Mouse (Mus musculus) kidney, adult 18-20 months (tissue): Measurements from ENCODE around the gene Dmrtb1.

Experiments
- DNase-seq: peaks from one replicate; pipeline ENCODE4 v3.0.0; 2021

The Dmrtb1 gene

GRCm38 (mm10) chr4:107684130-107684529, at the start of gene Dmrtb1:
TSS of gene Dmrtb1 (minus strand) at chr4:107684230.
- DNase-seq = no peak

GRCm38 (mm10) chr4:107733603-107734002, 49.6 kb upstream of the Dmrtb1 start:
- no peak for DNase-seq

DNA sequence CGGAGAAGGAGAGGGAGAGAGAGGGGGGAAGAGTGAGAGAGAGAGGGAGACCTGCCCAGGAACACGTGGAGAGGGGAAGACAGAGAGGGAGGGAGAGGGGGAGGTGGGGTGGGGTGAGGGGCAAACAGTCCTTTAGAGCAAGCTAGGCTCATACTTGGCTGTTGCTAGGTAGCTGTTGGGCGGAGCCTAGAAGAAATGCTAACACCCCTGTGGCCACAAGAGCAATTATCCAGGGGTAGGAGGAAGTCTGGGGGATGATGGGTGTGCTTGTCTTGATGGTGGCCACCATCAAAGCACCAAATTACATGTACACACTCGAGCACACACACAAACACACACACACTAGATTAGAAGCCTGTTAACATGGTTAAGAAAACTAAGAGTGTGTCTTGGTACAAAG, 48.6 kb upstream of the Dmrtb1 start:
- DNase-seq = no peak

DNA sequence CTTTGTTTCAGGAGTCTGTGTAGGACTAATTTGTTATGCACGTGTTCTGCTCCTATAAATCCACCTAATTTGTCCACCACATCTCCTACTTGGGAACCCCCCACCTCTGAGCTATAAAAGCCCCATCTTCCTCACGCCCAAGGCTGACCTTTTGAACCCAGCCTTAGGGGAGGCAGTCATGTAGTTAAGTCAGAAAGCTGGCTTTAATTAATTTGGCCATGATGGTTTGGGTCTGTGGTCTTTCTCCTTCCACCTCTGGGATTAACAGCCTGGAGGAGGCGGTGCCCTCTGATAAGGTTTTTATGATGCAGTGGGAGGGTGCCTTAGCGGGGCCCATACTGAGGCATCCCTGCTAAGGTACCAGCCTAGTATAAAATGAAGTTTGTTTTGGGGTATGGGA, 48.2 kb upstream of the Dmrtb1 start:
- DNase-seq = no peak

GRCm38 (mm10) chr4:107731088-107731465, 47.0 kb upstream of the Dmrtb1 start:
- no peak for DNase-seq

DNA sequence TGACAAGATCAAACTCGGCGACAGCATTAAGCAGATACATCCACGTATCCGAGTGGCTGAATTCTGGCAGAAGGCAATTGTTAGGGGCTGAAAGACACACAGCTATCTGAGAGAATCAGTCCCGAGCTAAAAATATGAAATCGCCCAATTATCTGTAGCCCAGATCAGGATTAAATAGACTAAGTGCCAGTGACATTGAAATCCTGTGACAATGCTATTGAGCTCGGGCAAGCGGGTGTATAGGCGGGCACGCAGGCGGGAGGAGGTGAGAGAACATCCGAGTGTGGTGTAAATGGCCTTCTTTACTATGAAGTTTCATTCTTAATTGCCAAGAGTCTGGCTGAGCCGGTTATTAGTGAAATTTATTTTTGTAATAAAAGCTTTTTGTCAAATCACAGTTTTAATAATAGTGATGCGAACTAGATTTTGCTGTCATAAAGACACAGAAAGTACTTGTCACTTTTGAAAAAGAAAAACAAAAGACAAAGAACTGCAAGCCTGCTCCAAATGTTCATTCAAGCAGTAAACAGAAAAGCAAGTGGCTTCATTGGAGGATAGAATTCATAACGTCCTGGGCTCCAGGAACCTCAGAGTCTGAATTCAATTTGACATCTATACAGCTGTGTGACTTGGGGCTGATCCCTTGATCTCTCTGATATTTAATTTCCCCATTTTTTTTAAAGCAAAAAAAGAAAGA, 46.5 kb upstream of the Dmrtb1 start:
- DNase-seq = no peak

DNA sequence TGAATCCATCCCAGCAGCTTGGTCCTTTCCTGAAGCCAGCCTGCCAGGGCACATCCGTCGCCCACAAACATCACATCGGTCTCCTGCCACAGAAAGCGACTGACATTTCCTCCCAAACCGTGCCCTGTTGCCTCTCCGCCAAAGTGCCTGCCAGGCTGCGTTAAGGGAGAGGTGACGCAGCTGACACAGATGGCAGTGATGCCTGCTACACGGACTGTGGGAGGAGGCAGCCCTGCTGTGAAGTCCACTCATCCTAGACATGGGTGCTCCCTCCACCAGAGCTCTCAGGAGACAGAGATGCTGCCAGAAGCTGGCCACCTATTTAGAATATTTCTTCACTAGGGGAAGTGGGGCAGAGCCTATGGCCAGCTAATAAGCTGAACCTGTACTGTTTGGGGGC, 41.4 kb upstream of the Dmrtb1 start:
- no peak for DNase-seq

- no peak for DNase-seq
Observed at GRCm38 (mm10) chr4:107720043-107720830, 36.2 kb upstream of the Dmrtb1 start.

- no peak for DNase-seq
Observed at GRCm38 (mm10) chr4:107719161-107719560, 35.1 kb upstream of the Dmrtb1 start.

DNA sequence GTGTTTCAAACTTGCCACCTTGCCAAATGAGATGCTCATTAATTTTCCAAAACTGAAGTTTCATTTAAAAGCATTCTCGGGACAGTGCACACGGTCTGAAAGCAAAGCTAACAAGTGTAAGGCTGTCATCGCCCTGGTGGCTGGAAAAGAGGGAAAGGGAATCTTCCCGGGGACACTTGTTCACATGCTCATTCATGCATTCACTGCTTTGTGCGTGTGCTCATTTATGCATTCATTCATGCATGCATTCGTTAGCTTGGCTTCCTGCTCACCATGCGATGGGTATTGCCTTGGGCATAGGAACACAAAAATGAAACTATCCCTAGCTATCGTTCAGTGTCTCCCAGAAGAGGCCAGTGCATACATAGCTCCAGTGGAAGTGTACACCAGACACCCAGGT, 34.7 kb upstream of the Dmrtb1 start:
- DNase-seq = no peak

GRCm38 (mm10) chr4:107717718-107718313, 33.8 kb upstream of the Dmrtb1 start:
- no peak for DNase-seq

DNA sequence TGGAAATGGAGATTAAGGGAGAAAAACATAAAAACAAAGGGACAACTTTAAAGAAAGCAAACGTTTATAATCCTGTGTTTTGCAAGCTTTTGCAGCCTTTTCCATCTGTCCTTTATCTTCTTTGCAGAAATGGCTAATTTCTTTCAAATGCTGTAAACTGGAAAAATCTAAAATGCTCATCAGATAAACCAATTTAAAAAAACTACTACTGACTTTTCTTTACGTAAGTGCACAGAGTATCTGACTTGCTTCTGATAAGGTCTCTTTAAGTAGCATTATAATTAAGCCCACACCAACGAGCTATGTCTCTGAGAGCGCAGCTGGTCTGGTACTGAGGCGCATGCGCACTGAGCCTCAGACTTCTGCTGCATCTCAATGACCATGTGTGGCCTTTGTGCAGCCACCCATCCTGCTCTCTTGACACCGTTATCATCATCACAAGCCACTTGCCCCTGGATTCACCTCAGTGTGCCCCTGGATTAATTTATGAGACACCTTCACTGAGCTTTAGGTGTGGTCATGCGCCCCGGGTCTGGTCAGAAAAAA, 32.8 kb upstream of the Dmrtb1 start:
- DNase-seq = no peak

- no peak for DNase-seq
Observed at GRCm38 (mm10) chr4:107706884-107707283, 22.9 kb upstream of the Dmrtb1 start.

GRCm38 (mm10) chr4:107704185-107704584, 20.2 kb upstream of the Dmrtb1 start:
- no peak for DNase-seq

- no peak for DNase-seq
Observed at GRCm38 (mm10) chr4:107701679-107702078, 17.6 kb upstream of the Dmrtb1 start.

GRCm38 (mm10) chr4:107701116-107701515, 17.1 kb upstream of the Dmrtb1 start:
- peak; percentile 32 for DNase-seq

GRCm38 (mm10) chr4:107699271-107699670, 15.2 kb upstream of the Dmrtb1 start:
- no peak for DNase-seq

GRCm38 (mm10) chr4:107693816-107694215, 9.8 kb upstream of the Dmrtb1 start:
- DNase-seq = no peak

DNA sequence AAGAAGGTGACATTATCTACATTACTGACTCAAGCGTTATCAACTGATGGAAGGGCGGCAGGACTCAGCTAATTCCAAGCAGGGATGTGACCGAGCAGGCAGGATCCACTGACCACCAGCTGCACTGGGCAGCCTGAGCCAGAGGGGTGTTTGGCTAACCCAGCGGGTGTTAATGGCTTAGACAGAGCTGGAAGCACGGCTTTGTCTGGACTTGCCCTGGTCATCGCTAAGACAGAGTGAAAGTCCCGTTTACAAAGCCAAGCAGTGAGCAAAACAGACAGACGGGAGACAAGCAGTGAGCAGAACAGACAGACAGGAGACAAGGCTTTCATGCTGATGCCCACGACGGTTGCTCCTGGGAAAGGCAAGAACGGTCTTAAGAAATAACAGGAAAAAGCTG, 4.2 kb upstream of the Dmrtb1 start:
- DNase-seq = no peak

- no peak for DNase-seq
Observed at GRCm38 (mm10) chr4:107687127-107687526, 3.1 kb upstream of the Dmrtb1 start.

DNA sequence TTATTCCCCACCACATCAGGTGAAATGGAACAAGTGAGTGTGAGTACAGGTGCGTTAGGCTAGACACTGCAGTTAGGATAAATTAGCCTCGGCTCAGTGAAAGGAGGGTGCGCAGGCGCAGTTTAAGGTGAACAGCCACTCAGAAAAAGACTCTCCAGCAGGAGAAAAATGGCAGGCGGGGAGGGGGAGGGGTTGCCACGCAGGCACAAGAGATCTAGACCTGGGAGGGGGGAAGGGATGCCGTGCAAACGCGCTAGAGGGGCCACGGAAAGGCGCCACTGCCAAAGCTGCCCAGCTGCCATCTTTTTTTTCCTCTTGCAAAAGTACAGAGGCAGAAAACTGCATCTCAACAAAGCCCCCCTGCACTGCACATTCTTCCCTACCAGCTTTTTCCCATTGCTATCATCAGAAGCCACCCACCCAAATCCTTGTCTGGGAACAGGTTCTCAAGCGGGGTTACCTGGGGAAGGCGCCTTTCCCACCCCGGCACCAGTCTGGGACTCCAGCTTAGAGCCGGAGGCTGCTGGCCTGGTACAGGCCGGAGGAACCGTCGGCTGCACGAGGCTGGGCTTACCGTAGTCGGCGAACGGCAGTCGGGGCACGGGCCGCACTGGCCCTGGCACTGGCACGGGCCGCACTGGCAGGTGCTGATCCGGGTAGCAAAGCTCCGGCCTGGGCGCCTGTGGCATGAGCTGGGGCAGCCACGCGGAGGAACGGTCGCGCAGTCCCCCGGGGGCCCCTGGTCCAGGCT, 849 bp downstream of the Dmrtb1 start:
- no peak for DNase-seq

- no peak for DNase-seq
Observed at GRCm38 (mm10) chr4:107681099-107681849, 2.8 kb downstream of the Dmrtb1 start.
